In genomic region chr5:27380656-27381385, GRCm38 (mm10) we compare ENCODE assay signal across 27 mouse cellular contexts.
DNase-seq lines count a peak whose midpoint lies in the region; ATAC-seq and TF ChIP-seq lines count a peak whose summit lies in the region.
"Had no signal": no experiment of that assay in that cellular context is flagged by ENCODE, and none has a peak within 500 bp of the region (broad histone marks: within the 10 kb centered on the region; RNA-seq: fewer than 3 reads in every experiment).

No protein-coding gene starts in this region.

- no peak for DNase-seq in hindbrain, embryonic 14.5 days (ENCODE audit: low spot score)
- peak; percentile 98 for DNase-seq in brain, adult 2 months (ENCODE audit: low read depth, low spot score)
- DNase-seq in cerebellum, adult 18-20 months = peak; percentile 84 to 92
- peak; percentile 82 to 89 for DNase-seq in cerebellum, postnatal 10 days
- no peak for DNase-seq in layer of hippocampus, adult 2 months (ENCODE audit: low spot score in 2 of 2)
- no peak for DNase-seq in forebrain, postnatal 0 days
- DNase-seq: adrenal gland, adult 8-10 months; heart, postnatal 14 days; kidney, adult 18-20 months; kidney, postnatal 36 days; liver; lung, adult 2 months; lung, postnatal 10 days; thymus, adult 2 months; thymus, postnatal 4 days had no signal

- H3K4me2 ChIP-seq in hindbrain, embryonic 15.5 days = no peak overlapping the region
- H3K4me2 ChIP-seq in hindbrain, embryonic 14.5 days (replicated peaks) = no peak overlapping the region
- no peak overlapping the region for H3K4me2 ChIP-seq in midbrain, embryonic 16.5 days (ENCODE audit: low read length)
- no peak overlapping the region for H3K4me2 ChIP-seq in forebrain, postnatal 0 days (ENCODE audit: low read depth)
- H3K4me2 ChIP-seq: embryonic facial prominence, embryonic 13.5 days; forebrain, embryonic 15.5 days; midbrain, embryonic 15.5 days; neural tube, embryonic 13.5 days had no signal

- H3K27ac ChIP-seq in hindbrain, embryonic 15.5 days (replicated peaks) = no peak overlapping the region
- H3K27ac ChIP-seq in hindbrain, embryonic 14.5 days = no peak overlapping the region
- no peak overlapping the region; the same call in 1 of the 2 replicates for H3K27ac ChIP-seq in layer of hippocampus, adult 2 months
- H3K27ac ChIP-seq in midbrain, embryonic 16.5 days (ENCODE audit: low read length) = no peak overlapping the region
- no peak overlapping the region for H3K27ac ChIP-seq in forebrain, postnatal 0 days (ENCODE audit: low read depth, low read length)
- H3K27ac ChIP-seq: embryonic facial prominence, embryonic 13.5 days; forebrain, embryonic 10.5 days; forebrain, embryonic 15.5 days; hindbrain, embryonic 10.5 days; liver, embryonic 14.5 days; macrophage; midbrain, embryonic 15.5 days; neural tube, embryonic 13.5 days had no signal

- H3K36me3 ChIP-seq in hindbrain, embryonic 15.5 days = peaks cover 13% of the 10 kb centered on the region
- peaks cover 14% of the 10 kb centered on the region for H3K36me3 ChIP-seq in hindbrain, embryonic 14.5 days (replicated peaks; ENCODE audit: control insufficient read depth, insufficient read depth)
- H3K36me3 ChIP-seq in midbrain, embryonic 16.5 days (ENCODE audit: control insufficient read depth, insufficient read depth, low read length) = peaks cover 10% of the 10 kb centered on the region
- H3K36me3 ChIP-seq in forebrain, postnatal 0 days (ENCODE audit: insufficient read depth) = peaks cover 3% of the 10 kb centered on the region; the same call in 1 of the 2 replicates
- H3K36me3 ChIP-seq: embryonic facial prominence, embryonic 13.5 days had no signal

- ATAC-seq in hindbrain, embryonic 15.5 days (ENCODE audit: low FRiP score, low read depth) = peak; percentile 38; the same call in 1 of the 2 replicates
- ATAC-seq in hindbrain, embryonic 14.5 days (ENCODE audit: low FRiP score) = no peak
- no peak for ATAC-seq in midbrain, embryonic 16.5 days
- no peak for ATAC-seq in forebrain, postnatal 0 days
- ATAC-seq: activated CD4-positive, CD25-positive, alpha-beta regulatory T cell, adult 4 months; forebrain, embryonic 15.5 days; midbrain, embryonic 15.5 days had no signal

- 75% methylated on average over 4 of the region's 4 CpGs for WGBS in hindbrain, embryonic 15.5 days
- 83% methylated on average over 4 of the region's 4 CpGs for whole genome bisulfite sequencing in hindbrain, embryonic 14.5 days
- 62% methylated on average over 4 of the region's 4 CpGs for WGBS in midbrain, embryonic 16.5 days
- WGBS in forebrain, postnatal 0 days = 73% methylated on average over 4 of the region's 4 CpGs

- H3K4me1 ChIP-seq in hindbrain, embryonic 15.5 days (replicated peaks) = no peaks in the 10 kb centered on the region
- H3K4me1 ChIP-seq in hindbrain, embryonic 14.5 days (replicated peaks; ENCODE audit: control insufficient read depth, insufficient read depth, low read length) = no peaks in the 10 kb centered on the region
- no peaks in the 10 kb centered on the region for H3K4me1 ChIP-seq in midbrain, embryonic 16.5 days (ENCODE audit: control insufficient read depth, insufficient read depth, low read length)
- no peaks in the 10 kb centered on the region for H3K4me1 ChIP-seq in forebrain, postnatal 0 days (ENCODE audit: insufficient read depth)
- H3K4me1 ChIP-seq: embryonic facial prominence, embryonic 13.5 days; forebrain, embryonic 10.5 days; forebrain, embryonic 15.5 days; hindbrain, embryonic 10.5 days; midbrain, embryonic 15.5 days; neural tube, embryonic 13.5 days had no signal

- TF ChIP-seq CTCF in layer of hippocampus, adult 2 months (conservative IDR thresholded peaks at IDR 0.05) = no peak
- no peak for TF ChIP-seq CTCF in forebrain, postnatal 0 days (IDR thresholded peaks at IDR 0.05; ENCODE audit: low read depth)

- no peaks in the 10 kb centered on the region for H3K9me3 ChIP-seq in hindbrain, embryonic 15.5 days
- H3K9me3 ChIP-seq in hindbrain, embryonic 14.5 days (ENCODE audit: control insufficient read depth, low read length) = no peaks in the 10 kb centered on the region
- H3K9me3 ChIP-seq in midbrain, embryonic 16.5 days (replicated peaks; ENCODE audit: control insufficient read depth, low read length, poor library complexity, severe bottlenecking) = no peaks in the 10 kb centered on the region
- no peaks in the 10 kb centered on the region for H3K9me3 ChIP-seq in forebrain, postnatal 0 days (ENCODE audit: low read length)
- H3K9me3 ChIP-seq: embryonic facial prominence, embryonic 13.5 days; forebrain, embryonic 15.5 days; midbrain, embryonic 15.5 days; neural tube, embryonic 13.5 days had no signal

- no peaks in the 10 kb centered on the region for H3K27me3 ChIP-seq in hindbrain, embryonic 15.5 days
- no peaks in the 10 kb centered on the region for H3K27me3 ChIP-seq in hindbrain, embryonic 14.5 days (ENCODE audit: control insufficient read depth, insufficient read depth, low read length)
- no peaks in the 10 kb centered on the region for H3K27me3 ChIP-seq in midbrain, embryonic 16.5 days (ENCODE audit: control insufficient read depth, insufficient read depth, low read depth, low read length)
- no peaks in the 10 kb centered on the region for H3K27me3 ChIP-seq in forebrain, postnatal 0 days (ENCODE audit: insufficient read depth, low read length)
- H3K27me3 ChIP-seq: CH12.LX; embryonic facial prominence, embryonic 13.5 days; forebrain, embryonic 15.5 days; midbrain, embryonic 15.5 days; neural tube, embryonic 13.5 days had no signal

- H3K9ac ChIP-seq in hindbrain, embryonic 15.5 days = no peak overlapping the region
- no peak overlapping the region for H3K9ac ChIP-seq in hindbrain, embryonic 14.5 days
- no peak overlapping the region for H3K9ac ChIP-seq in midbrain, embryonic 16.5 days (ENCODE audit: low read depth, low read length)
- no peak overlapping the region for H3K9ac ChIP-seq in forebrain, postnatal 0 days
- H3K9ac ChIP-seq: embryonic facial prominence, embryonic 13.5 days; forebrain, embryonic 15.5 days; liver, embryonic 14.5 days; midbrain, embryonic 15.5 days; neural tube, embryonic 13.5 days had no signal

- no peak overlapping the region for H3K4me3 ChIP-seq in hindbrain, embryonic 15.5 days
- no peak overlapping the region for H3K4me3 ChIP-seq in hindbrain, embryonic 14.5 days (replicated peaks; ENCODE audit: low read length)
- no peak overlapping the region for H3K4me3 ChIP-seq in layer of hippocampus, adult 2 months
- H3K4me3 ChIP-seq in midbrain, embryonic 16.5 days (ENCODE audit: low read depth, low read length) = no peak overlapping the region
- no peak overlapping the region for H3K4me3 ChIP-seq in forebrain, postnatal 0 days (ENCODE audit: low read depth, low read length)
- H3K4me3 ChIP-seq: embryonic facial prominence, embryonic 13.5 days; forebrain, embryonic 10.5 days; forebrain, embryonic 15.5 days; hindbrain, embryonic 10.5 days; midbrain, embryonic 15.5 days; neural tube, embryonic 13.5 days had no signal

Comparison
In these comparisons a context has a peak if more than half of its experiments do, and no peak if none do; other contexts are left out.
1. DNase-seq: peak in brain, adult 2 months (single experiment), cerebellum, adult 18-20 months (2 of 2) and cerebellum, postnatal 10 days (2 of 2); none in hindbrain, embryonic 14.5 days (single experiment), layer of hippocampus, adult 2 months (0 of 2) and forebrain, postnatal 0 days (single experiment).